Mouse (Mus musculus) MEL-GATA-1-ER (cell line): ENCODE measurements around the gene Rph3al.

ENCODE experiments used
- DNase-seq: peaks from one replicate; pipeline ENCODE4 v3.0.0-alpha.2; 2012; ENCODE audit warnings: low read depth; ENCODE audit errors: extremely low read depth

The Rph3al gene

DNA sequence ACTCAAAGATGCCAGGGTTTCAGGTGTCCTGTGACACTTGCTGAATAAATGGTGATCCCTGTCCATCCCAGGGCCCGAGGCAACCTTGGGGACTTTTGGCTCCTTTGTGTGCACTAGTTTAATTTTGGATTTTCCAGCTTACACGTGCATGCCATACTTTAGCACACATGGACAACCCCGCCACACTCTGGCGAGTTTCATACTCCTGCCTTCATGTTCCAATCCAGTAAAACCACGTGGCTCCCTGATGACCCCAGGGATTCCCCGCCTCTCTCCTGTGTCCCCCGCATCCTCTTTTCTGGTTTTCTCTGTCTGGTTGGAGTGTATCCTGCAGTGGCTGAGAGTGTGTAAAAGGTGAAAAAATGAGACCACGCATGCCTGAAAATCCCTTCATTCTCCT, 110.8 kb downstream of the Rph3al start:
- no peak for DNase-seq

DNA sequence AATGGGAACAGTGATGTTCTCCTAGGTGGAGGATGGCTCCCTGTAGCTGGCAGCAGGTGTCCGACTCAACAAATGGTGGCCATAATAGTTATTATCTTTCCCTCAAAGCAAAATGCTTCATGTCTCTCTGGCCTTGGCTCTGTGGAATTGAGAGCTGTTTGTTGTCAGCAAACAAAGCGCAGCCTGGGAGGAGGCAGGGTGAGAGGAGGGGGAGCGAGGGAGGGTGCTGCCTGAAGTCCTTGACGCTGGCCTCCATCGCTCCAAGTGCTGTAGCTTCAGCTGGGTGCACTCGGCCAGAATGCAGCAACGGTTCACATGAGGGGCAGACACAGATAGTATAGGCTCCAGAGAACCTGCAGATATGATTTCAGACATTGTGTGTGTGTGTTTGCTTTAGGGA, 114.7 kb downstream of the Rph3al start:
- no peak for DNase-seq

- no peak for DNase-seq
Measured at GRCm38 (mm10) chr11:75813085-75813484, 125.1 kb downstream of the Rph3al start.

GRCm38 (mm10) chr11:75811900-75812299, 126.3 kb downstream of the Rph3al start:
- DNase-seq = no peak

GRCm38 (mm10) chr11:75810526-75810925, 127.7 kb downstream of the Rph3al start:
- DNase-seq = no peak

GRCm38 (mm10) chr11:75807486-75807885, 130.7 kb downstream of the Rph3al start:
- no peak for DNase-seq

GRCm38 (mm10) chr11:75801771-75802550, 136.3 kb downstream of the Rph3al start:
- no peak for DNase-seq

DNA sequence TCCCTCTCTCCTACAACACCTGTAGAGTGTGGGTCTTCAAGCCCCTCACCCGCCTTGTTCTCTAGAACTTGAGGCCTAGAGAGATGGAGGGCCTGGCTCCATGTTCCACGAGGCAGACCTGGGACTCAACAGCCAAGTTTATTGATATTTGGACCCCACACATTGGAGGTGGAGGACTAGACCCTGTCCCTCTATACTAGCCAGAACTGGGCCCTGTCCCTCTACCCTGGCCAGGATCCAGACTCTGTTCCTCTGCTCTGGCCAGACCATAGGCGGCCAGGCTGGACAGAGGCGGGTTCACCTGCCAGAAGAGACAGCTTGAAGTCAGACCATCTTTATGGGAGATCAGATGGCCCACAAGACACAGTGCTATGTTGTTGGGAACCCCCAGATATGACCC, 136.9 kb downstream of the Rph3al start:
- no peak for DNase-seq

GRCm38 (mm10) chr11:75796536-75797246, 141.5 kb downstream of the Rph3al start:
- DNase-seq = no peak

GRCm38 (mm10) chr11:75796029-75796445, 142.2 kb downstream of the Rph3al start, which contains the start of gene Doc2b:
Gene Doc2b, minus strand, starts transcription at chr11:75796049.
- no peak for DNase-seq

- no peak for DNase-seq
Measured at GRCm38 (mm10) chr11:75795321-75795636, 142.9 kb downstream of the Rph3al start.

DNA sequence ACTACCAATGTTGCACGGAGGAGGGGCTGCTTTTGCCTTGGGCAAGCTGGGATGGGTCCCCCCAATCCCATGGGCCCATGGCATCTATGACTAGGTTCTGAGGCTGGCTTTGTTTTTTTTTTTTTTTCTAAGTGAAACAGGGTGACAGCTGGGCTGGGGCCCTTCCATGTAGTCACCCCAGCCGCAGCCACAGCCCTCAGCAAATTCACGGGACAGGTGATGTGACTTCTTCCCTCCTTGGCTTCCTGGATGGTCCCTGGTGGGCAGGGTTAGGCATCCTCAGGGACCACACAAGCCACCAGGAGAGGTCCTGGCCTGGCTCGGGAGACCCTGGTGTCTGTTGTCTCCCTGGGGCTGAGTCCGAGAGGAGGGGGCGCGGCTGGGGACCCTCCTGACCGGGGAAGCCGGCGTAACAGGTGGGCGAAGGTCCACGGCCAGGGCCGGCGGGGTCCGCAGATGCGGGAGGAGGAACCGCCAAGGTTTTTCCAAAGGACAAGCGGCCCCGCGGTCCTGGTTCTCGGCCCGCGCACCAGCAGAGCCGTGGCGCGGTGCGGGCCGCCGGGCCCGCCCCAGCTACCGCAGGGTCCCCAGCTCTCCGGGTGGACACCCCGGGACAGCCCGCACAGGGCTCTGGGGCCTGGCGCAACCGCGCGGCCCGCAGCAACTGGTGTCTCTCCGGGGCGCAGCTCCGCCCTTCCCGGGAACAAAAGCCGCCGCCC, 143.5 kb downstream of the Rph3al start:
- no peak for DNase-seq

GRCm38 (mm10) chr11:75793351-75793750, 144.9 kb downstream of the Rph3al start:
- no peak for DNase-seq

GRCm38 (mm10) chr11:75792535-75792934, 145.7 kb downstream of the Rph3al start:
- no peak for DNase-seq

DNA sequence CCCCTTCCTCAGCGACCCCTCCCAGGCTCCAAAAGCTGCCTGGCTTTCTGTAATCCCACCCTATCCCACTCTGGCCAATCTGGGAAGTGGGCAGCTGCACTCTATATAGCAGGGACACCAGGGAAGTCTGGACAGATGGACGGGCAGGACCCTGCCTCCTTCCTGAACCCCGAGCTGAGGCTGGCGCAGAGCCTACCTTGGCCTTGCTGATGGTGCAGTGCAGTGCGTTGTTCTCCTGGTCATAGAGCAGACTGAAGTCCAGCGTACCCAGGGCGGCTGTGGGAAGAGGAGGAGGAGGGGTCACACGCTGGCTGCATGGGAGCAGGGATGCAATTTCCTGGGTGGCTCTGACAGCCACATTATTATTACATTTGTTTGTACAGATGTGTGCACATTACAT, 152.3 kb downstream of the Rph3al start:
- DNase-seq = no peak

- DNase-seq = no peak
Measured at GRCm38 (mm10) chr11:75783799-75784198, 154.4 kb downstream of the Rph3al start.

DNA sequence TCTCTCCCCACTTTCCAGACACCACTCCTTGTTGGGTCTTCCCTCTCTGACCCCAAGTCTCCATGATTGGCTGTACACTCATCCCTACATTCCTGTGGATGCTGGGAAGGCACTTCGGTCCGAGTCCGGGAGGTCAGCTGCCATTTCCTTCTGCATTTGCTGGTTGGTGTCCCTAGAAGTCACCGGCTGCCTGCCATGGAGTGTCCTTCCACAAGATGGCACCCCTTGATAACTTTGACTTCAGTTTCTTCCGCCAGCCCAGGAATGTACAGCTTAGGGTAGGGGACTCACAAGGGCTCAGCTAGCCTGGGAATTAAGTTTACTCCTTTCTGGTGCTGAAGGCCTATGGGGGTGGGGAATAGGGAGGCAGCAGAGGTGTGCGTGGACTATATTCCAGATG, 156.3 kb downstream of the Rph3al start:
- DNase-seq = no peak
